Mouse (Mus musculus): ENCODE results near the gene Ppm1m.

The Ppm1m gene

GRCm38 (mm10) chr9:106158037-106158491 is 41.5 kb downstream of the Ppm1m start, which contains the start of gene Glyctk:
Glyctk (minus strand) TSS chr9:106158138.
- DNase-seq (ENCODE audit: low spot score), result no peak

DNA sequence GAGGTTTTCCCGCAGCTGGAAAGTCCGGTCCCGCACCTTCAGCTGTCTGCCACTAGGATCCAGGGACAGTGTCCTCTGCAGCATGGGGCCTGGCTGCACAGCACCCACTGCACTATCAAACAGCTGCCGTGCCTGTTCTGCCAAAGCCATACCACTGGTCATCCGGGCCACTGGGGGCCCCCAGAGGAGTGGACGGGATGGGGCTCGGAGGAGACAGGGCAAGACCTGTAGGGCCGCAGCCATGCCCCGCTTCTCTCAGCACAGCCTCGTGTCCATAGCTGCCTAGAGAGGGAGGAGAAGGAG is 42.0 kb downstream of the Ppm1m start:
- DNase-seq (ENCODE audit: low spot score), result no peak

DNA sequence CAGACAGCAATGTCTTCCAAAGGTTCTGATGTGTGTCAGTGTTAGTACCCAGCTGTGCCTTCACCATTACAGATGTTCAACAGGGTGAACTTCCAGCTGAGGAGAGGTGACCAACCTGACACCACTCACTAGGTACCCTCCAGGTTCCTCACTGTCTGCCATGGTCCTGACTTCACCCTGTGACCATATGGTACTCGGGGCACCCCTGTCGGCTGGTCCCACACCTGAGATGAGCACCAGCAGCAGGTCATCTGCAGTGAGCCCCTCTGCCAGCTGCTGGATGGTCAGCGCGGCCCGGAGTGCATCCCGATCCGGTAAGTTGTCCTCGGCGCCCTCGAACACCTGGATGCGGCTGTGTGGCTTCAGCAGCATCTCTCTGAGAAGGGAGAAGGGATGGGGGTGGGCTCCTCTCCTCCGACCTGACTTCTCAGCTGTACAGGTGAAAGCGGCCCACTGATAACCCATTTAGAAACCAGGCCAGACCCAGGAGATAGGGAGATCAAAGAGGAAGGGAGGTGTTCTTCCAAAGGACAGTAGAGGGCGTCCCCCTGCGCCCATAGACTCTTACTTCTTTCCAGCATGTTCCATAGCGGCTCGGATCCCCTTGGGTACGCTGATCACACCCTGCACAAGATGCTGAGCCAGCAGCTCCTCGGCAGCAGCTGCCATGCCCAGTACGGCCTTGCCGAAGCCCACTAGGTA is 42.5 kb downstream of the Ppm1m start:
- no peak for DNase-seq (ENCODE audit: low spot score)

- peak; percentile 48 for DNase-seq (ENCODE audit: low spot score)
These were observed 43.1 kb downstream of the Ppm1m start for GRCm38 (mm10) chr9:106156419-106156818.

- DNase-seq (ENCODE audit: low spot score), result no peak
These were observed 45.4 kb downstream of the Ppm1m start for GRCm38 (mm10) chr9:106154106-106154505.

- DNase-seq (ENCODE audit: low spot score), result no peak
These were observed 50.2 kb downstream of the Ppm1m start for GRCm38 (mm10) chr9:106149399-106149754.

GRCm38 (mm10) chr9:106148541-106149398 is 50.8 kb downstream of the Ppm1m start:
- DNase-seq (ENCODE audit: low spot score), result no peak

GRCm38 (mm10) chr9:106147851-106148431 is 51.6 kb downstream of the Ppm1m start:
- no peak for DNase-seq (ENCODE audit: low spot score)

DNA sequence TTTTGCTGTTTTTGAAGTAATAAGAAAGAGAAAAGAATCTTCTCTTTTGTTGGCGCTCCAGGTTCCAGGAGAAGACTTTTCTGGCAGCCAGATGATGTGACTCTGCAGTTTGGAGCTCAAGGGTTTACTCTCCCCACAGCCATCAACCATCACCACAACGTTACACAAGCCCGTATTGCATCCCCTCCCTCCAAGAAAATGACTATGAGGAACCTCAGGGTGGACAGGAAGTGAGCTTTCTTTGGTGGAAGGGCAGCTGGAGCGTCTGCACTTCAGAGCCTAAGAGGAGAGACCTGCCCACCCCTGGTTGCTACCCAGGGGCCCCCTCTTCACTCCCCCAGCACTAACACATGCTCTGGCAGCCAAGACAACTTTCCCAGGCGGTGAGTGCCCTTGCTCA is 52.3 kb downstream of the Ppm1m start:
- DNase-seq (ENCODE audit: low spot score), result no peak

DNA sequence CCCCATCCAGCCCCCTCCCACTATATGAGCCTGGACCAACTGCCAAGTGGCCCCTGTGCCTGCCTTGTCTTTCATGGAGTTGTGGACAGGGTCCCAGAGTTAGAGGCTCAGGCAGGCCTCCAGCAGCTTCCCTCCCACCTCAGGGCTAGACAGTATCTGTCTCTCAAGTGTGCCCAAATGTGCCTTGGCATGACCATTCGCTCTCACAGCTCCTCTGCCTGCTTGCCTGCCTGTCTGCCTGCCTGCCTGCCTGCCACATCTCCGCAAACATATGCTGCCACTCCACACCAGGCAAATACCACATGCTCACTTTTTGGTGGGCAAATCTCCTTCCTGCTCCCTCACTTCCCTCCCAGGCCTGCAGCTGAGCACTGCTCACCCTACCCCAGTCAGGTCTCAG is 54.0 kb downstream of the Ppm1m start:
- no peak for DNase-seq (ENCODE audit: low spot score)

Measured in lung, postnatal 25 days (tissue).